Mouse (Mus musculus): ENCODE data around the gene Iqgap3. TPM values are rescaled to one million over a fixed set of nuclear protein-coding genes. Genes with fewer than 3 reads are reported as not detected.

Iqgap3 gene
- polyA plus RNA-seq (2015; fragmentation: Nextera tagmentation; extraction: Ambion mirVana), result 2.8 and 3.8 TPM in 2 replicates

DNA sequence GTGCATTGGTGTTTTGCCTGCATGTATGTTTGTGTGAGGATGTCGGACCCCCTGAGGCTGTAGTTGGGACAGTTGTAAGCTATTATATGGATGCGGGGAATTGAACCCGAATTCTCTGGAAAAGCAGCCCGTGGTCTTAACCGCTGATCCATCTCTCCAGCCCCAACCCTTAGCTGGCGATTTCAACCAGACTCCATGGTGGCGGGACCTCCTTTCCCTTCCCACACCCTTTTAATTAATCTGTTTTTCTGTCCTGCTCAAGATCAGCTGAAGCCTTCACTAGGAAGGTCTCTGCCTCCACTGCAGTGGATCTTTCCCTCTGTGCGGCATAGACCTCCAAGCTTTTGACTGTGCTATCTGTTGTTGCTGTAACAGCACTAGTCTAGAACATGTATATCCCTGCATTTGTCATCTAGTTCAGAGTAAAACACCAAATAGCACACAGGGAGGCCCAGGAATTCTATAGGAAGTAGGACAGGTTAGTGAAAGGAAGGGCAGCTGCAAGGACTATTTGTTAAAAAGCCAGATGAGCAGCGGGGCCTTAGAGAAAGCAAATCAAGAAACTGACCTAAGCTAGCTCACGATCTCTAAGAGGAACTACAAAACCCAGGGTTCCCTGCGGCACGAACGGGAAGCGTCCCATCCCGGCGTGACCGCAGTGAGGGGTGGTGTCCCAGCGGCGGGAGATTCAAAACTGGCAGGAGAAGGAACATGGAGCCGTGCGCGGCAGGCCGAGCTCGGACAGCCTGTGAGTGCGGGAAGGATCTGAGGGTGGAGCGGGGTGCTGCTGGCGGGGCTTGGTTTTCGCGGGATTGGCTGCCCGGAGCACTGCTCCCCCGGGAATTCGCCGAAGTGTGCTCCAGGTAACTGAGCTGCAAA, at the start of gene Iqgap3:
Iqgap3 (plus strand) TSS at position 627 of the 879 bp plus-strand sequence.
- Histone ChIP-seq H3K27ac (ENCODE audit: low read depth, low read length) (peak within 1 kb of the TSS; percentile 33; the same call in 1 of the 2 replicates), H3K27me3 (replicated peaks; ENCODE audit: control insufficient read depth, insufficient read depth, low read length) (no peaks in the 10 kb centered on the region), H3K36me3 (ENCODE audit: control insufficient read depth, insufficient read depth, low read length) (no peaks in the 10 kb centered on the region), H3K4me3 (ENCODE audit: low read length) (peak within 1 kb of the TSS; percentile 54), H3K4me1 (ENCODE audit: control insufficient read depth, insufficient read depth, low read depth, low read length) (peaks cover 8% of the 10 kb centered on the region), H3K9ac (ENCODE audit: low read depth, low read length) (peak within 1 kb of the TSS; percentile 50), H3K4me2 (ENCODE audit: low read length) (peak within 1 kb of the TSS; percentile 95), H3K9me3 (ENCODE audit: control insufficient read depth, low read length) (no peaks in the 10 kb centered on the region)
- WGBS, result 20% methylated on average over 33 of the region's 33 CpGs
- peak; percentile 92 for ATAC-seq

DNA sequence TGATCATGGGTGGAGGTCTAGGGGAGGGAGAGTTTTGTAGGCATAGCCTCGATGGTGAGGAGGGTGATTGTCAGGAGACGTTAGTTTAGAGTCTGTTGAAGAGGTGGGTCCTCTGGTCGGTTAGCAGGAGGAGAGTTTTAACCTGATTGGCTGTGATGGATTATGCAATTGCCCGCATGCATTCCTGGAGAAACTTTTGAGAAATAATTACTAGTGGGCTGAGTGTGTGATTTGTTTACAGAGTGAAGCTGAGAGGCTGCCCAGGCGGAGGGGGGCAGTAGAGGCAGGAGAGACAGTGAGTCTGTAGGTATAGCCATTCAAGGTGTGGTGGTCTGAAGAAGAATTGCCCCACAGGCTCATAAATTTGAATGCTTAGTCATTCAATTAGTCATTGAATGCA, 48.3 kb upstream of the Iqgap3 start:
- H3K9ac ChIP-seq (ENCODE audit: low read depth, low read length), result no peak overlapping the region
- no peak for ATAC-seq
- no peak overlapping the region for H3K4me2 ChIP-seq (ENCODE audit: low read length)
- WGBS, result 75% methylated on average over 5 of the region's 5 CpGs
- no peak overlapping the region for H3K27ac ChIP-seq (ENCODE audit: low read depth, low read length)
- H3K27me3 ChIP-seq (replicated peaks; ENCODE audit: control insufficient read depth, insufficient read depth, low read length), result no peaks in the 10 kb centered on the region
- H3K36me3 ChIP-seq (ENCODE audit: control insufficient read depth, insufficient read depth, low read length), result no peaks in the 10 kb centered on the region
- H3K4me1 ChIP-seq (ENCODE audit: control insufficient read depth, insufficient read depth, low read depth, low read length), result no peaks in the 10 kb centered on the region
- peaks cover under 1% of the 10 kb centered on the region; the same call in 1 of the 2 replicates for H3K9me3 ChIP-seq (ENCODE audit: control insufficient read depth, low read length)
- no peak overlapping the region for H3K4me3 ChIP-seq (ENCODE audit: low read length)

DNA sequence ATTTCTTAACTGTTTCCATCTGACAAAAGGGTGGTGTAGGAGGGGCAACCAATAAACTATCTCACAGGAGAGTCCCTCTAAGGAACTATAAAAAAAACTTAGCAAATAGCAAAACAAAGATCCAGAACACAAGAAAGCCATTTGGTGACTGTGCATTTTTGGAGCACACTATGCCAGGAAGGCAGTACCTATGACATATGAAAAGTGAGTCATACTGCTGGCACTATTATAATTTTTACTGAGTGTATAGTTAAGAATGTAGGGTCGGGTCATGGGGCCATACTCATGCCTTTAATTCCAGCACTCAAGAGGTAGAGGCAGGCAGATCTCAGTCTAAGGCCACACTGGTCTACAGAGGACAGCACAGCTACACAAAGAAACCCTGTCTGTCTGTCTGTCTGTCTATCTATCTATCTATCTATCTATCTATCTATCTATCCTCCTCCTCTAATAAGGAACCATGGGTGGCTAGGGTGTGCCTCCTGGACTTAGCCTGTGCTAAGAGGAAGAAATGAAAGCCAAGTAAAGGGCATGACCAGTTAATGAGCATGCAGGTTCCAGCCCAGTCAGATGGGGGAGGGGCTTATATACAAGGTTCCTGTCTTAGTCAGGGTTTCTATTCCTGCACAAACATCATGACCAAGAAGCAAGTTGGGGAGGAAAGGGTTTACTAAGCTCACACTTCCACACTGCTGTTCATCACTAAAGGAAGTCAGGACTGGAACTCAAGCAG, 46.0 kb upstream of the Iqgap3 start:
- 57% methylated on average over 1 of the region's 1 CpGs for WGBS
- Histone ChIP-seq H3K9ac (ENCODE audit: low read depth, low read length) (no peak overlapping the region), H3K9me3 (ENCODE audit: control insufficient read depth, low read length) (no peaks in the 10 kb centered on the region), H3K27me3 (replicated peaks; ENCODE audit: control insufficient read depth, insufficient read depth, low read length) (peaks cover 3% of the 10 kb centered on the region; the same call in 1 of the 2 replicates), H3K4me2 (ENCODE audit: low read length) (no peak overlapping the region), H3K36me3 (ENCODE audit: control insufficient read depth, insufficient read depth, low read length) (no peaks in the 10 kb centered on the region), H3K4me3 (ENCODE audit: low read length) (no peak overlapping the region), H3K4me1 (ENCODE audit: control insufficient read depth, insufficient read depth, low read depth, low read length) (no peaks in the 10 kb centered on the region), H3K27ac (ENCODE audit: low read depth, low read length) (no peak overlapping the region)
- no peak for ATAC-seq

DNA sequence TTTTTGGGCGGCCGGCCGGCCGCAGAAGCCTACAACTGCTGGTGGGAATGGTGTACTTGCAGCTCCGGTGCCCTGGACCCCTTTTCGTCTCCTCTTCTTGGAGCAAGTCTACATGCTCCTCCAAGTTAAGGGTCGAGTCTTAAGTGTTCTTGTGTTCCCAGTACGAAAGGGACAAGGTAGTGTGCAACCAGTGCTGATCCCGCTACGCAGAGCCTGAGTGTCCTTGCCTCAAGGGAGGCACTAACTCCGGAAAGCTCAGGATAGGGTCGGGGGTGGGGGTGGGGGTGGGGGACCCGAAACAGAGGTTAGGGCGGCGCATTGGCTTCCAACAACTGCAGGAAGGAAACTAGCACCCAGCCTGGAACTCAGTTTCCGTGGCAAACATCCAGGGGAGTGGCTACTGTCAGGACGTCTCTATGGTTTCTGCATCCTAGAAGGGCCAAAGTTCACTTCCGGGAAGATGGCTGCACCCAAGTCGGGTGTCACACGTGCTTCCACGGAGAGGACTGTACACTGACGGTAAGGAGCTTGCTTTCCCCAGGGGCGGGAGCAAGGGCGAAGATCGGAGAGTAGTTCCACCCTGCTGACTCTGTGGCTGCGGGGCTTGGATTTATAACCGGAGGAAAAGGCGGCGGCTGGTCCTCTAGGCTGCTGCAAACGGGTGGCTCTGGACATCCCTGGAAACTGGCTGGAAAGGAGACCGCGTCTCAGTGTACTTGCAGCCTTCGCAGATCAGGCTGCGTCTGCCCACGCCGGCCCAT, 38.9 kb upstream of the Iqgap3 start, which contains the start of gene Gpatch4:
Gpatch4 (plus strand) TSS at position 448 of the 761 bp plus-strand sequence.
- Histone ChIP-seq H3K4me2 (ENCODE audit: low read length) (peak within 1 kb of the TSS; percentile 87), H3K4me3 (ENCODE audit: low read length) (peak within 1 kb of the TSS; percentile 69), H3K9me3 (ENCODE audit: control insufficient read depth, low read length) (no peaks in the 10 kb centered on the region), H3K27ac (ENCODE audit: low read depth, low read length) (peak within 1 kb of the TSS; percentile 37; the same call in 1 of the 2 replicates), H3K9ac (ENCODE audit: low read depth, low read length) (peak within 1 kb of the TSS; percentile 66), H3K36me3 (ENCODE audit: control insufficient read depth, insufficient read depth, low read length) (no peaks in the 10 kb centered on the region), H3K4me1 (ENCODE audit: control insufficient read depth, insufficient read depth, low read depth, low read length) (peaks cover 4% of the 10 kb centered on the region), H3K27me3 (replicated peaks; ENCODE audit: control insufficient read depth, insufficient read depth, low read length) (peaks cover 10% of the 10 kb centered on the region)
- 10% methylated on average over 36 of the region's 36 CpGs for WGBS
- ATAC-seq, result peak; percentile 97

DNA sequence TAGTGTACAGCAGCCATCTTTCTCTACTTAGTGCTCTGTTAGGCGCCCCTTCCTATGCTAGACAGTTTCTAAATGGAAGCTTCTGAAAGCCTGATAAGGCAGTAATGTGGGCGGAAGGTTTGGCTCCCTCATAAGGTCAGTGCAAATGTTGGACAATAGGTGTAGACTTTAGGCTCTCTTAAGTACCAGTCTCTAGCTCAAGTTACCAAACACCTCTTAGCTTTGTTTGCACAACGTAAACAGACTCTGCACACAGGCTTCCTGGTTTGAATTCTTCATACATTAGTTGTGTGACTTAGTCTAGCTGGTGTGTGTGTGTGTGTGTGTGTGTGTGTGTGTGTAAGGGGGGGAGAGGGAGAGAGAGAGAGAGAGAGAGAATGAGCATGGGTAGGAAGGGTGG, 32.2 kb upstream of the Iqgap3 start:
- H3K36me3 ChIP-seq (ENCODE audit: control insufficient read depth, insufficient read depth, low read length), result peaks cover 12% of the 10 kb centered on the region
- no peaks in the 10 kb centered on the region for H3K27me3 ChIP-seq (replicated peaks; ENCODE audit: control insufficient read depth, insufficient read depth, low read length)
- no peaks in the 10 kb centered on the region for H3K9me3 ChIP-seq (ENCODE audit: control insufficient read depth, low read length)
- no peak overlapping the region for H3K27ac ChIP-seq (ENCODE audit: low read depth, low read length)
- no peak overlapping the region for H3K9ac ChIP-seq (ENCODE audit: low read depth, low read length)
- no peak overlapping the region for H3K4me3 ChIP-seq (ENCODE audit: low read length)
- WGBS, result 91% methylated on average over 3 of the region's 3 CpGs
- H3K4me2 ChIP-seq (ENCODE audit: low read length), result no peak overlapping the region
- H3K4me1 ChIP-seq (ENCODE audit: control insufficient read depth, insufficient read depth, low read depth, low read length), result no peaks in the 10 kb centered on the region; the same call in 1 of the 2 replicates
- no peak for ATAC-seq

DNA sequence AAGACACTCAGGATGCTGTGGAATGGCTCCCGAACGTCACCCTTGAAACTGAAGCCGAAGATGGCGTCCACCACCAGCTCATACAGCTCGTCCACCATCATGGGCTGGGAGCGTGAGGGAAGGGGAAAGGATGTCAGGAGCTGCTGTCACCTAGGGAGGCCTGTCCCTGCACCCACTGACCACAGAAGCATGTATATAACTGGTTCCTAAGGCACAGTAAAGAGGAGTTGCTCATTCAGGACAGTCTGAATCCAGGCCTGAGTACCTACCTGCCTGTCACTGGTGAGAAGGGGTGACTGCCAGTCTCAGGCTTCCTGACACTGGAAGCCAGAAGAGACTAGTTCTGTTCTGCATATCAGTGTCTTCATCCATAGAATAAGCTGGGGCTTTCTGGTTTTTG, 24.7 kb upstream of the Iqgap3 start:
- peak overlapping the region; percentile 26; the same call in 1 of the 2 replicates for H3K9ac ChIP-seq (ENCODE audit: low read depth, low read length)
- no peaks in the 10 kb centered on the region for H3K27me3 ChIP-seq (replicated peaks; ENCODE audit: control insufficient read depth, insufficient read depth, low read length)
- H3K9me3 ChIP-seq (ENCODE audit: control insufficient read depth, low read length), result no peaks in the 10 kb centered on the region
- peaks cover 10% of the 10 kb centered on the region for H3K4me1 ChIP-seq (ENCODE audit: control insufficient read depth, insufficient read depth, low read depth, low read length)
- ATAC-seq, result no peak
- H3K4me2 ChIP-seq (ENCODE audit: low read length), result peak overlapping the region; percentile 86
- peaks cover 11% of the 10 kb centered on the region for H3K36me3 ChIP-seq (ENCODE audit: control insufficient read depth, insufficient read depth, low read length)
- peak overlapping the region; percentile 85; the same call in 1 of the 2 replicates for H3K4me3 ChIP-seq (ENCODE audit: low read length)
- no peak overlapping the region for H3K27ac ChIP-seq (ENCODE audit: low read depth, low read length)
- 88% methylated on average over 6 of the region's 6 CpGs for WGBS

DNA sequence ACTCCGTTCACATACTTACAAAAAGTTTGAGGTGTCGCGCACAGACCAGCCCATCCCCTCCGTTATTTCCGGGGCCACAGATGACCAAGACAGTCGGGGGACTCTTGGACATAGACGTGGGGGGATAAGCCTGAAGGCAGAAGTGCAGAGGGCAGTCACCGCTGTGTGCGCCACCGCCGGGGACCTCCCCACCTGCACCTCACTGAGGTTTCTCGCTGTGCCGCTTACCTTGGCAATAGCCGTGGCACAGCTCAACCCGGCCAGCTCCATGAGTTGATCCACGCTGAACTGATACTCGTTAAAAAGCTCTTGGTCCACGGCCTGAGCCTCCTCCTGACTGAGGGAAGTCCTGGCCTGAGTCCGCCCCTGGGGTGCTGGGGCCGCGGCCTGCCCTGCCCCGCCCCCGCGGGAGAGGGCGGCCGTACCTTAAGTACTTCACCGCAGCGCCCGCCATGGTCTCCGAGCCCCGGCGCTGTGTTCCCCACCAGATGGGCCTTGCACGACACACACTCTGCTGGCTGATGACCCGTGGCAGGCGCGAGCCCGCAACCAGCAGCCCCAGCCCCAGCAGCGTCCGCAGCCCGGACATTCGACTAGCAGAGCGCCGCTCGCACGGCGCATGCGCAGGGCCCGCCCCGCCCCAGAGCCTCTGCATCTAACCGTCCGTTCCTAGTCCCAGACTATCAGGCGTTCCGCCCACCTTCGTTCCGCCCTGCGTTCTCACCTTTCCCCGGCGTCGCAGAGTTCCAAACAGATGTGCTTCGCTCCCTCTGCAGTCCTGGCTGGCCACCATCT, 23.7 kb upstream of the Iqgap3 start, which contains the start of gene Naxe:
Naxe (minus strand) TSS at position 594 of the 795 bp plus-strand sequence.
- Histone ChIP-seq H3K9ac (ENCODE audit: low read depth, low read length) (peak within 1 kb of the TSS; percentile 90), H3K27me3 (replicated peaks; ENCODE audit: control insufficient read depth, insufficient read depth, low read length) (no peaks in the 10 kb centered on the region), H3K9me3 (ENCODE audit: control insufficient read depth, low read length) (no peaks in the 10 kb centered on the region), H3K27ac (ENCODE audit: low read depth, low read length) (peak within 1 kb of the TSS; percentile 73), H3K4me3 (ENCODE audit: low read length) (peak within 1 kb of the TSS; percentile 85), H3K4me1 (ENCODE audit: control insufficient read depth, insufficient read depth, low read depth, low read length) (peaks cover 10% of the 10 kb centered on the region), H3K36me3 (ENCODE audit: control insufficient read depth, insufficient read depth, low read length) (peaks cover 7% of the 10 kb centered on the region; the same call in 1 of the 2 replicates), H3K4me2 (ENCODE audit: low read length) (peak within 1 kb of the TSS; percentile 86)
- WGBS, result under 1% methylated on average over 58 of the region's 60 CpGs
- ATAC-seq, result peak; percentile 96

DNA sequence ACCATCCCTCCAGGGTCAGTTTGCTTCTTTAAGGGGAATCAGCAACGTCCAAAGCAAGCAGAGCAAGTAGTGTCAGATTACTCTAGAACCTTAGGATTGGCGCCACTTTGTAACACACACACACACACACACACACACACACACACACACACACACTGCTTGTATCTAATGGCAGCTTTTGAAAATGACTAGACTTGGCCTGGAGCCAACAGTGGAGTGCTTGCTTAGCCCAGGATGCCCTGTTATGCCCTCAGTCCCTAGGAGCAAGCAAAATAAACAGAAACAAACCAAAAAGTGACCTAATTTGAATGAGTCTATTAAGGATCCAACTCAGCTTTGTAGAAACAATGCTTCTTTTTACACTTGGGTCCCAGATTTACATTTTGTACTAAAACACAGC, 13.4 kb upstream of the Iqgap3 start:
- 44% methylated on average over 2 of the region's 2 CpGs for WGBS
- Histone ChIP-seq H3K27ac (ENCODE audit: low read depth, low read length) (no peak overlapping the region), H3K4me1 (ENCODE audit: control insufficient read depth, insufficient read depth, low read depth, low read length) (no peaks in the 10 kb centered on the region), H3K4me2 (ENCODE audit: low read length) (no peak overlapping the region), H3K4me3 (ENCODE audit: low read length) (no peak overlapping the region), H3K27me3 (replicated peaks; ENCODE audit: control insufficient read depth, insufficient read depth, low read length) (no peaks in the 10 kb centered on the region), H3K36me3 (ENCODE audit: control insufficient read depth, insufficient read depth, low read length) (no peaks in the 10 kb centered on the region), H3K9ac (ENCODE audit: low read depth, low read length) (no peak overlapping the region), H3K9me3 (ENCODE audit: control insufficient read depth, low read length) (no peaks in the 10 kb centered on the region)
- ATAC-seq, result no peak

All from hindbrain, embryonic 16.5 days (tissue).